18 mouse cellular contexts compared by ENCODE assay signal in the genomic region with DNA sequence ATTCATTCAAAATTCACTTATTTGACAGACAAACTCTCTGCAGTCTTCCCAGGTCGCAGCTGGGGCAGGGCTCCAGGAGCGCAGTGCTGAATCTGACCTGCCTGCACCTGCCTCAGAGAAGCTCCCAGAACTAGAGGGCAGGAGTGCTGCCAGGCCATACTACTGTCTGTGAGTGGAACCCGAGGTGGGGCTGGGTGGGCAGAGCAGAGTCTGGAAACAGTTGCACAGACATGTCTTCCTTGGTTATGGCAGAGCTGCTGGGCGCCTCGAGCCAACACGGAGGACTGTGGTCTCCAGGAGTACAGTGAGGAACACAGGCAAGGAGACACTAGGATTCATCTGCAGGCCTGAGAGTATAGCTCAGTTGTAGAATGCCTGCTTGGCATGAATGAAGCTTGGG.
A peak's percentile ranks its signal among the peaks of the same experiment; 100 is the strongest.
DNase-seq lines count a peak whose midpoint lies in the region; ATAC-seq and TF ChIP-seq lines count a peak whose summit lies in the region.
"Had no signal": no experiment of that assay in that cellular context is flagged by ENCODE, and none has a peak within 500 bp of the region (broad histone marks: within the 10 kb centered on the region; RNA-seq: fewer than 3 reads in every experiment).

No protein-coding gene starts in this region.

- H3K4me2 ChIP-seq in heart, embryonic 16.5 days (ENCODE audit: low read depth, low read length), result no peak overlapping the region
- no peak overlapping the region for H3K4me2 ChIP-seq in heart, embryonic 12.5 days
- no peak overlapping the region for H3K4me2 ChIP-seq in lung, postnatal 0 days (replicated peaks; ENCODE audit: low read depth, low read length)
- no peak overlapping the region for H3K4me2 ChIP-seq in liver, embryonic 12.5 days
- H3K4me2 ChIP-seq in stomach, embryonic 16.5 days (ENCODE audit: low read depth, low read length), result no peak overlapping the region
- no peak overlapping the region for H3K4me2 ChIP-seq in midbrain, embryonic 15.5 days
- H3K4me2 ChIP-seq: lung, embryonic 14.5 days had no signal

- no peak for ATAC-seq in heart, embryonic 16.5 days (replicated peaks; ENCODE audit: extremely low read depth, insufficient read depth, low FRiP score)
- no peak for ATAC-seq in heart, embryonic 12.5 days (ENCODE audit: insufficient number of reproducible peaks, low FRiP score)
- no peak for ATAC-seq in lung, postnatal 0 days
- no peak for ATAC-seq in liver, embryonic 12.5 days
- ATAC-seq in stomach, embryonic 16.5 days (ENCODE audit: insufficient read depth, low FRiP score), result no peak
- no peak for ATAC-seq in midbrain, embryonic 15.5 days (replicated peaks)
- ATAC-seq: forebrain, embryonic 16.5 days; hindbrain, embryonic 16.5 days had no signal

- no peak for TF ChIP-seq EP300 in lung, postnatal 0 days (IDR thresholded peaks at IDR 0.05)

- no peaks in the 10 kb centered on the region for H3K36me3 ChIP-seq in heart, embryonic 16.5 days (ENCODE audit: control insufficient read depth, insufficient read depth)
- H3K36me3 ChIP-seq in heart, embryonic 12.5 days, result no peaks in the 10 kb centered on the region
- no peaks in the 10 kb centered on the region for H3K36me3 ChIP-seq in lung, postnatal 0 days (ENCODE audit: insufficient read depth, low read length)
- H3K36me3 ChIP-seq in liver, embryonic 12.5 days, result no peaks in the 10 kb centered on the region
- no peaks in the 10 kb centered on the region for H3K36me3 ChIP-seq in stomach, embryonic 16.5 days (ENCODE audit: control insufficient read depth, insufficient read depth, low read length)
- H3K36me3 ChIP-seq in midbrain, embryonic 15.5 days (replicated peaks), result no peaks in the 10 kb centered on the region
- H3K36me3 ChIP-seq: embryonic facial prominence, embryonic 10.5 days had no signal

- H3K9ac ChIP-seq in heart, embryonic 16.5 days (ENCODE audit: low read length), result no peak overlapping the region
- no peak overlapping the region for H3K9ac ChIP-seq in heart, embryonic 12.5 days
- H3K9ac ChIP-seq in lung, postnatal 0 days (replicated peaks; ENCODE audit: low read depth), result no peak overlapping the region
- no peak overlapping the region for H3K9ac ChIP-seq in liver, embryonic 12.5 days
- H3K9ac ChIP-seq in stomach, embryonic 16.5 days (ENCODE audit: low read length), result no peak overlapping the region
- no peak overlapping the region for H3K9ac ChIP-seq in midbrain, embryonic 15.5 days
- H3K9ac ChIP-seq: lung, embryonic 14.5 days had no signal

- no peak for TF ChIP-seq CTCF in lung, postnatal 0 days (IDR thresholded peaks at IDR 0.05)

- peak overlapping the region; percentile 65 for H3K27ac ChIP-seq in heart, embryonic 16.5 days (ENCODE audit: low read length)
- no peak overlapping the region for H3K27ac ChIP-seq in heart, embryonic 12.5 days (ENCODE audit: poor library complexity, severe bottlenecking)
- H3K27ac ChIP-seq in lung, postnatal 0 days (ENCODE audit: low read length), result peak overlapping the region; percentile 1; the same call in 1 of the 2 replicates
- H3K27ac ChIP-seq in liver, embryonic 12.5 days, result peak overlapping the region; percentile 49; the same call in 1 of the 2 replicates
- peak overlapping the region; percentile 55; the same call in 1 of the 2 replicates for H3K27ac ChIP-seq in stomach, embryonic 16.5 days (ENCODE audit: low read length)
- H3K27ac ChIP-seq in midbrain, embryonic 15.5 days, result no peak overlapping the region
- H3K27ac ChIP-seq: embryonic facial prominence, embryonic 10.5 days; layer of hippocampus, adult 2 months had no signal

- 88% methylated on average over 6 of the region's 6 CpGs for WGBS in heart, embryonic 16.5 days
- WGBS in heart, embryonic 12.5 days, result 85% methylated on average over 6 of the region's 6 CpGs
- 92% methylated on average over 6 of the region's 6 CpGs for WGBS in lung, postnatal 0 days
- 75% methylated on average over 6 of the region's 6 CpGs for WGBS in liver, embryonic 12.5 days (ENCODE audit: insufficient replicate concordance)
- WGBS in stomach, embryonic 16.5 days, result 87% methylated on average over 6 of the region's 6 CpGs
- WGBS in midbrain, embryonic 15.5 days, result 92% methylated on average over 6 of the region's 6 CpGs

- DNase-seq in lung, postnatal 0 days (ENCODE audit: low spot score), result no peak
- no peak for DNase-seq in lung, postnatal 10 days
- DNase-seq in spleen, postnatal 36 days (ENCODE audit: low spot score in 2 of 2), result no peak
- DNase-seq: cerebellum, adult 18-20 months; cerebellum, postnatal 36 days; gastrocnemius, adult 2 months; right cerebral cortex, adult 18-20 months had no signal

- no peaks in the 10 kb centered on the region for H3K27me3 ChIP-seq in heart, embryonic 16.5 days (ENCODE audit: control insufficient read depth, insufficient read depth, low read length)
- H3K27me3 ChIP-seq in heart, embryonic 12.5 days (replicated peaks), result no peaks in the 10 kb centered on the region; the same call in 1 of the 2 replicates
- H3K27me3 ChIP-seq in lung, postnatal 0 days (replicated peaks; ENCODE audit: insufficient read depth, low read length), result no peaks in the 10 kb centered on the region
- no peaks in the 10 kb centered on the region for H3K27me3 ChIP-seq in liver, embryonic 12.5 days (replicated peaks)
- H3K27me3 ChIP-seq in stomach, embryonic 16.5 days (ENCODE audit: control insufficient read depth, insufficient read depth, low read length), result no peaks in the 10 kb centered on the region
- H3K27me3 ChIP-seq in midbrain, embryonic 15.5 days (replicated peaks), result no peaks in the 10 kb centered on the region

- H3K4me1 ChIP-seq in heart, embryonic 16.5 days (ENCODE audit: control insufficient read depth, insufficient read depth, low read length), result no peaks in the 10 kb centered on the region; the same call in 1 of the 2 replicates
- peaks cover 11% of the 10 kb centered on the region for H3K4me1 ChIP-seq in heart, embryonic 12.5 days (replicated peaks)
- no peaks in the 10 kb centered on the region; the same call in 1 of the 2 replicates for H3K4me1 ChIP-seq in lung, postnatal 0 days (ENCODE audit: insufficient read depth, low read depth, low read length)
- peaks cover 10% of the 10 kb centered on the region for H3K4me1 ChIP-seq in liver, embryonic 12.5 days
- peaks cover 3% of the 10 kb centered on the region for H3K4me1 ChIP-seq in stomach, embryonic 16.5 days (ENCODE audit: control insufficient read depth, insufficient read depth, low read length)
- no peaks in the 10 kb centered on the region for H3K4me1 ChIP-seq in midbrain, embryonic 15.5 days

- no peaks in the 10 kb centered on the region for H3K9me3 ChIP-seq in heart, embryonic 16.5 days (replicated peaks; ENCODE audit: control insufficient read depth, low read length)
- no peaks in the 10 kb centered on the region for H3K9me3 ChIP-seq in heart, embryonic 12.5 days (replicated peaks)
- H3K9me3 ChIP-seq in lung, postnatal 0 days (ENCODE audit: low read length), result no peaks in the 10 kb centered on the region
- H3K9me3 ChIP-seq in liver, embryonic 12.5 days (replicated peaks), result no peaks in the 10 kb centered on the region
- no peaks in the 10 kb centered on the region for H3K9me3 ChIP-seq in stomach, embryonic 16.5 days (replicated peaks; ENCODE audit: control insufficient read depth, low read length)
- H3K9me3 ChIP-seq in midbrain, embryonic 15.5 days, result no peaks in the 10 kb centered on the region
- H3K9me3 ChIP-seq: embryonic facial prominence, embryonic 10.5 days had no signal

- no peak overlapping the region for H3K4me3 ChIP-seq in heart, embryonic 16.5 days (ENCODE audit: low read length)
- H3K4me3 ChIP-seq in heart, embryonic 12.5 days, result no peak overlapping the region
- no peak overlapping the region for H3K4me3 ChIP-seq in lung, postnatal 0 days (ENCODE audit: low read depth, low read length)
- H3K4me3 ChIP-seq in liver, embryonic 12.5 days, result no peak overlapping the region
- H3K4me3 ChIP-seq in stomach, embryonic 16.5 days (replicated peaks; ENCODE audit: low read length), result no peak overlapping the region
- no peak overlapping the region for H3K4me3 ChIP-seq in midbrain, embryonic 15.5 days
- H3K4me3 ChIP-seq: embryonic facial prominence, embryonic 10.5 days; erythroblast, embryonic 14.5 days; gastrocnemius, adult 2 months; layer of hippocampus, adult 2 months had no signal

Comparison
In these comparisons a context has a peak if more than half of its experiments do, and no peak if none do; other contexts are left out.
1. H3K27ac ChIP-seq: peak in heart, embryonic 16.5 days (single experiment), lung, postnatal 0 days (single experiment), liver, embryonic 12.5 days (single experiment) and stomach, embryonic 16.5 days (single experiment); none in heart, embryonic 12.5 days (single experiment) and midbrain, embryonic 15.5 days (single experiment).